Mouse (Mus musculus) stomach, adult 2 months (tissue): Measurements from ENCODE around the gene Map4k3. TPM values are rescaled to one million over a fixed set of nuclear protein-coding genes. Genes with fewer than 3 reads are reported as not detected.

Experiments
- polyA plus RNA-seq: library from polyadenylated mRNA; depleted of rRNA; stranded (reverse); fragments of >200 nt; gene quantifications from 2 replicates; pipeline ENCODE4 v1.2.3, GENCODE M21; 2012; rRNA removed

Map4k3 gene
- 13.7 and 28.5 TPM in 2 replicates for polyA plus RNA-seq

GRCm38 (mm10) chr17:80728062-80728858 is at the start of gene Map4k3:
Map4k3 (minus strand) TSS chr17:80728485.

DNA sequence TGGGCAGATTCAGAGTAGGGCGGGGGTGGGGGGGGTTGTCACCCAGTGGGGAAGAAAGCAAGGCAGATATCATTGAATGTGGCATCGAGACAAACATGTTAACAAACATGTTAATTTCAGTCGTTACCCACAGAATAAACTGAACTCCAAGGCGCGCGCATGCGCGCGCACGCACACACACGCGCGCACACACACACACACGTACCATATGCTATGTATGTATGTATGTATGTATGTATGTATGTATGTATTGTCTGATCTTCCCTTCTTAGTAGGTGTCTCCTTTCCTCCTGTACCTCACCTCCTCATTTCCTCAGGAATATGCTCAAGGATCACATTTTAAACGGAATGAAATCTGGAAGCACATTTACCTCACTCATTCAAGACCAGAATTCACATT is 150.6 kb downstream of the Map4k3 start, which contains the start of gene Cdkl4:
TSS of gene Cdkl4 (minus strand) at position 175 of the 400 bp plus-strand sequence.

Other genes starting within 250 kb of the Map4k3 start
- gene Sos1, start 248.0 kb downstream of the Map4k3 start, polyA plus RNA-seq = 0.47 and 0.75 TPM in 2 replicates
- gene Cdkl4, start 150.7 kb downstream of the Map4k3 start, polyA plus RNA-seq = 0.12 TPM in 1 of 2 replicates, not detected in the other
- 0.92 and 3.5 TPM in 2 replicates for gene Tmem178, start 216.1 kb upstream of the Map4k3 start, polyA plus RNA-seq